ENCODE assay signal across 18 mouse cellular contexts in genomic region chr7:34164671-34165070, GRCm38 (mm10).
"Had no signal": no experiment of that assay in that cellular context is flagged by ENCODE, and none has a peak within 500 bp of the region (broad histone marks: within the 10 kb centered on the region; RNA-seq: fewer than 3 reads in every experiment).

No protein-coding gene starts in this region.

- H3K4me2 ChIP-seq: liver, embryonic 13.5 days; midbrain, embryonic 12.5 days; midbrain, embryonic 15.5 days; neural tube, embryonic 12.5 days; neural tube, embryonic 15.5 days; stomach, embryonic 15.5 days had no signal

- H3K9me3 ChIP-seq: liver, embryonic 13.5 days; midbrain, embryonic 12.5 days; midbrain, embryonic 15.5 days; neural tube, embryonic 12.5 days; neural tube, embryonic 15.5 days; stomach, embryonic 15.5 days had no signal

- H3K27me3 ChIP-seq: liver, embryonic 13.5 days; midbrain, embryonic 12.5 days; midbrain, embryonic 15.5 days; neural tube, embryonic 12.5 days; neural tube, embryonic 15.5 days; stomach, embryonic 15.5 days had no signal

- DNase-seq: kidney, adult 2 months; kidney, postnatal 25 days; layer of hippocampus, adult 9-11 months; liver, embryonic 13.5 days; lung, adult 2 months; lung, postnatal 14 days; right cerebral cortex, adult 18-20 months; right cerebral cortex, postnatal 25 days; spleen, adult 18-20 months; thymus, postnatal 25 days had no signal

- H3K9ac ChIP-seq: liver, embryonic 13.5 days; midbrain, embryonic 12.5 days; midbrain, embryonic 15.5 days; neural tube, embryonic 12.5 days; neural tube, embryonic 15.5 days; stomach, embryonic 15.5 days had no signal

- ATAC-seq: midbrain, embryonic 15.5 days had no signal

- H3K27ac ChIP-seq: kidney, postnatal 0 days; layer of hippocampus, adult 2 months; liver, embryonic 13.5 days; macrophage; midbrain, embryonic 12.5 days; midbrain, embryonic 15.5 days; neural tube, embryonic 12.5 days; neural tube, embryonic 15.5 days; stomach, embryonic 15.5 days had no signal

- H3K4me3 ChIP-seq: layer of hippocampus, adult 2 months; liver, embryonic 13.5 days; midbrain, embryonic 12.5 days; midbrain, embryonic 15.5 days; neural tube, embryonic 12.5 days; neural tube, embryonic 15.5 days; stomach, embryonic 15.5 days had no signal
